ENCODE assay signal across 31 mouse cellular contexts in genomic region chr12:103123861-103124260, GRCm38 (mm10).
"Had no signal": no experiment of that assay in that cellular context is flagged by ENCODE, and none has a peak within 500 bp of the region (broad histone marks: within the 10 kb centered on the region; RNA-seq: fewer than 3 reads in every experiment).

No protein-coding gene starts in this region.

- H3K4me1 ChIP-seq: liver, embryonic 12.5 days; liver, embryonic 13.5 days; liver, embryonic 15.5 days; lung, embryonic 15.5 days; megakaryocyte, embryonic 14.5 days; midbrain, embryonic 12.5 days; midbrain, embryonic 13.5 days; midbrain, embryonic 15.5 days; neural tube, embryonic 12.5 days had no signal

- H3K36me3 ChIP-seq: limb, embryonic 10.5 days; limb, embryonic 12.5 days; limb, embryonic 13.5 days; limb, embryonic 15.5 days; liver, embryonic 12.5 days; liver, embryonic 13.5 days; liver, embryonic 15.5 days; lung, embryonic 15.5 days; midbrain, embryonic 10.5 days had no signal

- H3K4me3 ChIP-seq: limb, embryonic 10.5 days; limb, embryonic 12.5 days; limb, embryonic 13.5 days; limb, embryonic 15.5 days; liver, embryonic 12.5 days; liver, embryonic 13.5 days; liver, embryonic 15.5 days; lung, embryonic 15.5 days; megakaryocyte, embryonic 14.5 days; midbrain, embryonic 10.5 days; midbrain, embryonic 12.5 days; midbrain, embryonic 13.5 days; midbrain, embryonic 15.5 days; myocyte; neural tube, embryonic 12.5 days had no signal

- H3K4me2 ChIP-seq: limb, embryonic 12.5 days; limb, embryonic 13.5 days; limb, embryonic 15.5 days; liver, embryonic 11.5 days; liver, embryonic 12.5 days; liver, embryonic 13.5 days; liver, embryonic 15.5 days; lung, embryonic 14.5 days; lung, embryonic 15.5 days; midbrain, embryonic 11.5 days; midbrain, embryonic 12.5 days; midbrain, embryonic 13.5 days; midbrain, embryonic 15.5 days; neural tube, embryonic 12.5 days had no signal

- H3K27ac ChIP-seq: limb, embryonic 10.5 days; limb, embryonic 12.5 days; limb, embryonic 13.5 days; limb, embryonic 15.5 days; liver, embryonic 12.5 days; liver, embryonic 13.5 days; liver, embryonic 14.5 days; liver, embryonic 15.5 days; lung, embryonic 15.5 days; macrophage; midbrain, embryonic 10.5 days; midbrain, embryonic 12.5 days; midbrain, embryonic 13.5 days; midbrain, embryonic 15.5 days; neural tube, embryonic 12.5 days had no signal

- H3K9ac ChIP-seq: limb, embryonic 12.5 days; limb, embryonic 13.5 days; limb, embryonic 15.5 days; liver, embryonic 12.5 days; liver, embryonic 13.5 days; liver, embryonic 14.5 days; liver, embryonic 15.5 days; liver, postnatal 0 days; lung, embryonic 14.5 days; lung, embryonic 15.5 days; midbrain, embryonic 12.5 days; midbrain, embryonic 13.5 days; midbrain, embryonic 15.5 days; neural tube, embryonic 12.5 days had no signal

- ATAC-seq: liver, embryonic 12.5 days; liver, postnatal 0 days; lung, postnatal 0 days; midbrain, embryonic 13.5 days; midbrain, embryonic 15.5 days; midbrain, embryonic 16.5 days had no signal

- H3K27me3 ChIP-seq: limb, embryonic 12.5 days; limb, embryonic 15.5 days; liver, embryonic 12.5 days; liver, embryonic 13.5 days; liver, embryonic 15.5 days; lung, embryonic 15.5 days; megakaryocyte, embryonic 14.5 days; midbrain, embryonic 12.5 days; midbrain, embryonic 13.5 days; midbrain, embryonic 15.5 days; neural tube, embryonic 12.5 days had no signal

- H3K9me3 ChIP-seq: limb, embryonic 10.5 days; limb, embryonic 12.5 days; limb, embryonic 13.5 days; limb, embryonic 15.5 days; liver, embryonic 12.5 days; liver, embryonic 13.5 days; liver, embryonic 15.5 days; lung, embryonic 15.5 days; megakaryocyte, embryonic 14.5 days; midbrain, embryonic 10.5 days; midbrain, embryonic 12.5 days; midbrain, embryonic 13.5 days; midbrain, embryonic 15.5 days; neural tube, embryonic 12.5 days had no signal

- DNase-seq: left cerebral cortex, postnatal 4 days; liver; liver, embryonic 13.5 days; liver, postnatal 0 days; lung, adult 18-20 months; lung, adult 2 months; lung, embryonic 14.5 days; lung, postnatal 10 days; lung, postnatal 14 days; lung, postnatal 4 days; midbrain, embryonic 14.5 days had no signal
